ENCODE assay signal across 22 mouse cellular contexts in the genomic region with DNA sequence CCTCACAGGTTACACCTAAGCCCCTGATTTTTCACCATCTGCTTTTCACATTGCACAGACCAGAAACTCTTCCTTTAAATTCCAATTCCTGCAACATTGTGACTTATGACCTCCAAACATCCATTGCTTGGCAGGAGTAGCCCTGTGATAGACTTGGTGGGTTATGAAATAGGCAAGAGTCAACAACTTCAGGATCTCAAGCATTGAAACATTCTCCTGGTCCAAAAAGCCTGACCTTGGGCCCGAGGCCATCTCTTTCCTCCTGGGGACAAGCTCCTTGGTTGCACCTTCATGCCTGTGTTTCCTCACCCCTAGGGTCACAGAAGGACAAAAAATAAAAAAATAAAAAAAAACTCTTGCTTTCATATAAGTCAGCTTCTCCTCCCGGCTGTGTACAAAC. TPM values are rescaled to one million over a fixed set of nuclear protein-coding genes. Genes with fewer than 3 reads are reported as not detected.
DNase-seq lines count a peak whose midpoint lies in the region; ATAC-seq and TF ChIP-seq lines count a peak whose summit lies in the region.
"Had no signal": no experiment of that assay in that cellular context is flagged by ENCODE, and none has a peak within 500 bp of the region (broad histone marks: within the 10 kb centered on the region; RNA-seq: fewer than 3 reads in every experiment).

No protein-coding gene starts in this region.

- no peak overlapping the region for H3K4me3 ChIP-seq in kidney, embryonic 15.5 days (replicated peaks)
- H3K4me3 ChIP-seq in brown adipose tissue, adult 24 weeks (ENCODE audit: insufficient read depth, low read depth, low read length), result no peak overlapping the region
- no peak overlapping the region for H3K4me3 ChIP-seq in midbrain, postnatal 0 days (ENCODE audit: low read depth, low read length)
- H3K4me3 ChIP-seq: forebrain, embryonic 12.5 days; heart, embryonic 12.5 days; layer of hippocampus, adult 2 months; left cerebral cortex, adult 2 months; limb, embryonic 13.5 days; lung, embryonic 15.5 days; midbrain, embryonic 12.5 days; myocyte had no signal

- no peak overlapping the region for H3K27ac ChIP-seq in kidney, embryonic 15.5 days
- H3K27ac ChIP-seq in brown adipose tissue, adult 24 weeks (replicated peaks; ENCODE audit: low read depth, low read length), result peak overlapping the region; percentile 97
- H3K27ac ChIP-seq in midbrain, postnatal 0 days (ENCODE audit: low read depth, low read length), result no peak overlapping the region
- H3K27ac ChIP-seq: forebrain, embryonic 12.5 days; hindbrain, postnatal 0 days; layer of hippocampus, adult 2 months; left cerebral cortex, adult 2 months; limb, embryonic 13.5 days; lung, embryonic 15.5 days; midbrain, embryonic 12.5 days; stomach, postnatal 0 days had no signal

- no peak overlapping the region for H3K9ac ChIP-seq in kidney, embryonic 15.5 days
- no peak overlapping the region for H3K9ac ChIP-seq in midbrain, postnatal 0 days (replicated peaks; ENCODE audit: low read length, poor library complexity, severe bottlenecking)
- H3K9ac ChIP-seq: forebrain, embryonic 12.5 days; heart, embryonic 12.5 days; limb, embryonic 13.5 days; lung, embryonic 15.5 days; midbrain, embryonic 12.5 days had no signal

- H3K36me3 ChIP-seq in kidney, embryonic 15.5 days, result no peaks in the 10 kb centered on the region
- no peaks in the 10 kb centered on the region; the same call in 1 of the 2 replicates for H3K36me3 ChIP-seq in midbrain, postnatal 0 days (ENCODE audit: insufficient read depth, low read length)
- H3K36me3 ChIP-seq: forebrain, embryonic 12.5 days; limb, embryonic 13.5 days; lung, embryonic 15.5 days; midbrain, embryonic 12.5 days had no signal

- H3K4me2 ChIP-seq in kidney, embryonic 15.5 days, result no peak overlapping the region
- no peak overlapping the region for H3K4me2 ChIP-seq in midbrain, postnatal 0 days (ENCODE audit: low read depth, low read length, poor library complexity, severe bottlenecking)
- H3K4me2 ChIP-seq: forebrain, embryonic 12.5 days; heart, embryonic 12.5 days; limb, embryonic 13.5 days; lung, embryonic 15.5 days; midbrain, embryonic 12.5 days had no signal

- no peak for TF ChIP-seq CTCF in midbrain, postnatal 0 days (IDR thresholded peaks at IDR 0.05)

- H3K27me3 ChIP-seq in kidney, embryonic 15.5 days, result no peaks in the 10 kb centered on the region
- H3K27me3 ChIP-seq in midbrain, postnatal 0 days (ENCODE audit: insufficient read depth, low read length), result no peaks in the 10 kb centered on the region
- H3K27me3 ChIP-seq: forebrain, embryonic 12.5 days; heart, embryonic 12.5 days; limb, embryonic 13.5 days; lung, embryonic 15.5 days; midbrain, embryonic 12.5 days had no signal

- WGBS in kidney, embryonic 15.5 days, result 87% methylated on average over 2 of the region's 2 CpGs
- WGBS in midbrain, postnatal 0 days, result 91% methylated on average over 2 of the region's 2 CpGs

- no peaks in the 10 kb centered on the region; the same call in 1 of the 2 replicates for H3K9me3 ChIP-seq in kidney, embryonic 15.5 days (replicated peaks)
- no peaks in the 10 kb centered on the region for H3K9me3 ChIP-seq in midbrain, postnatal 0 days (ENCODE audit: low read length)
- H3K9me3 ChIP-seq: forebrain, embryonic 12.5 days; G1E; heart, embryonic 12.5 days; lung, embryonic 15.5 days; midbrain, embryonic 12.5 days had no signal

- peaks cover 7% of the 10 kb centered on the region; the same call in 1 of the 2 replicates for H3K4me1 ChIP-seq in kidney, embryonic 15.5 days
- H3K4me1 ChIP-seq in brown adipose tissue, adult 24 weeks (ENCODE audit: control insufficient read depth, insufficient read depth, insufficient read length, low read length), result peaks cover 40% of the 10 kb centered on the region
- no peaks in the 10 kb centered on the region for H3K4me1 ChIP-seq in midbrain, postnatal 0 days (ENCODE audit: insufficient read depth, low read length)
- H3K4me1 ChIP-seq: forebrain, embryonic 12.5 days; lung, embryonic 15.5 days; midbrain, embryonic 12.5 days had no signal

- peak; percentile 44 for DNase-seq in kidney, adult 11 months
- peak; percentile 84 for DNase-seq in adipocyte (ENCODE audit: low spot score)
- peak; percentile 66 for DNase-seq in lung, postnatal 25 days (ENCODE audit: low spot score)
- DNase-seq in midbrain, postnatal 0 days (ENCODE audit: low spot score), result no peak
- DNase-seq in urinary bladder, postnatal 10 days (ENCODE audit: low spot score), result no peak
- no peak for DNase-seq in heart, adult 11 months
- DNase-seq: cerebellum, adult 8-10 months; heart, postnatal 4 days; right cerebral cortex, adult 18-20 months had no signal

- no peak for ATAC-seq in kidney, embryonic 15.5 days (replicated peaks; ENCODE audit: low FRiP score)
- no peak for ATAC-seq in midbrain, postnatal 0 days (ENCODE audit: low FRiP score)
- ATAC-seq: hindbrain, postnatal 0 days had no signal

RNA-seq across cellular contexts. Expression of a gene that starts 32.1 kb away (rescaled TPM):
- polyA plus RNA-seq in kidney, embryonic 15.5 days (2015; fragmentation: Nextera tagmentation; extraction: Ambion mirVana), result 11.6 and 15.0 TPM in 2 replicates
- polyA plus RNA-seq in brown adipose tissue, adult 24 weeks (2012; ENCODE audit: insufficient read depth, insufficient read length, missing spikeins), result 33.6 and 35.0 TPM in 2 replicates
- 12.9 and 15.9 TPM in 2 replicates for total RNA-seq in midbrain, postnatal 0 days (2014; rRNA removed)
- 9.1 and 9.6 TPM in 2 replicates for polyA plus RNA-seq in midbrain, postnatal 0 days (2015; fragmentation: Nextera tagmentation; extraction: Ambion mirVana)

Comparison
In these comparisons a context has a peak if more than half of its experiments do, and no peak if none do; other contexts are left out.
1. DNase-seq: peak in kidney, adult 11 months (single experiment), adipocyte (single experiment) and lung, postnatal 25 days (single experiment); none in midbrain, postnatal 0 days (single experiment), urinary bladder, postnatal 10 days (single experiment) and heart, adult 11 months (single experiment).